Mouse (Mus musculus) cerebellum, postnatal 14 days (tissue): ENCODE results near the gene Ulk4.

Source experiments
- DNase-seq, 2 experiments: peaks; one replicate each; pipeline ENCODE4 v3.0.0; 2021; ENCODE audit warnings: mixed read lengths in 2 of 2

The Ulk4 gene

DNA sequence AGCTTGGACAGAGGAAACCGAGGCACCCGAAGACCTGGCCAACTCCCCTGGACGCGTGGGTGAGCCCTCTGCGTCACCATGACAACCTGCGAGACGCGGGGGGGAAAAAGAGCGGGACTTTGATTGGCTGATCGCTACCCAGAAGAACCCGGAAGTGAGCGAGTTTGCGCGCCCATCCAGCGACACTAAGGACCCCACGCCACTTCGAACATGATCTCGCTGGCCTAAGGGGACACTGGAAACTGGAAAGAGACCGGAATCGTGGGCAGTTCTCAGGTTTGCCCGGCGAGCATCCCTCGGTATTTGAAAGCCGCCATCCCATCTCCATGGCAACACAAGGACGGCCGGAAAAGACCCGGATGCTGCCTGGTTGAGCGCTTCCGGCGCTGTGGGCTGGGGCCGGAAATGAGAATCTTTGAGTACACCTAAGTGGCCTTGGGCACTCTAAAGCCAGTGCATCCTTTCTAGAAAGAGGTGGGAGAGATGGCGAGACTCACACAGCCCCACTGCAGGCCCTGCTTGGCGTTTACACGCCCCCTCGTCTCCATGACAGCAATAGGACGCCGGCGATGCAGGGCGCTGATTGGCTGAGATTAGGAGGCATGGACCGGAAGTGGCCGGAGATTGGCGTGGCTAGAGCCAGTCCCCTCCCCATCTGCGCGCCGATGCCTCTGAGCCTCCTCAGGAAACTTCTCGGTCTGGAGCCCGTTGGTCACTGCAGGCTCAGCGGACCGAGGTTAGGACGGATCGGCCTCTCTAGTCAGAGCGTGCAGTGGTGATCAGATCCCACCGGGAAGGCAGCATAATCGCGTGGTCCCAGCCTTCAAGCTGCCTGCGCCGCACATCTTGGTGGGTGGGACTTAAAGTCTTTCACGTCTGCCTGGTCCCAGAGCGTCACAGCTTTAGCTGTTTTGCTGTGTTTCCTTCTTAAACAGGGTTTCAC is at the start of gene Ulk4:
Ulk4 (minus strand) TSS at position 80 of the 943 bp plus-strand sequence.
- DNase-seq, result peak; percentile 93 to 94

DNA sequence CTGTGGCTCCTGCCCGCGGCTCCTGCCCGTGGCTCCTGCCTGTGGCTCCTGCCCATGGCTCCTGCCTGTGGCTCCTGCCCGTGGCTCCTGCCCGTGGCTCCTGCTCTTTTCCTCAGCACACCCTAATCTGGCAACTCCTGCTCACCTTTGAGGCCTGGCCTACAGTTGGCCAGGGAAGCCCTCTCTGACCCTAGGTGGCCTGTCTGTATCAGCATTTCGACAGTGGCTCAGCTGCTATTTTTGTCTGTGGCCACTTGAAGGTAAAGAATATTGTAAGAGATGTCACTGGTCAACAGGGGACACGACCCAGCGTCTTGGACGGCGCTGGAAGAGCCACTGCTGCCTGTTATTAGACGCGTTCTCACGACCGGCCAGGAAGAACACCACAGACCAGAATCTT is 45.0 kb upstream of the Ulk4 start:
- no peak for DNase-seq

DNA sequence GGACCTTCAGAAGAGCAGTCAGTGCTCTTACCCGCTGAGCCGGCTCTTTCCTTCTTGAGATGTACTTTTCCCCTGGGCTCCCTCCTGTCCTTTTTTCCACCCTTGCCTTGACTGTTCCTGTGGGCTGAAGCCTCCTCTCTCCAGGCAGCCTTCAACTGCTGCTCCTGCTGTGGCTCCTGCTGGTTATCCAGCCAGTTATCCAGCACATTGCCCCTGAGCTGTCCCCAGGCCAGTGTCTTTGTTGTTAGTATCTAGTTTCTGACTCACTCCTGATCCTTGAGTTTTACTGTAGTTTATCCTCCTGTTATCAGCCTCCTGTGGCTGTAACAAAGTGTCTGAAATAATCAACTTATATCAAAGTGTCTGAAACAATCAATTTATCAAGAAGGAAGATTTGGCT is 44.1 kb upstream of the Ulk4 start:
- no peak for DNase-seq

DNA sequence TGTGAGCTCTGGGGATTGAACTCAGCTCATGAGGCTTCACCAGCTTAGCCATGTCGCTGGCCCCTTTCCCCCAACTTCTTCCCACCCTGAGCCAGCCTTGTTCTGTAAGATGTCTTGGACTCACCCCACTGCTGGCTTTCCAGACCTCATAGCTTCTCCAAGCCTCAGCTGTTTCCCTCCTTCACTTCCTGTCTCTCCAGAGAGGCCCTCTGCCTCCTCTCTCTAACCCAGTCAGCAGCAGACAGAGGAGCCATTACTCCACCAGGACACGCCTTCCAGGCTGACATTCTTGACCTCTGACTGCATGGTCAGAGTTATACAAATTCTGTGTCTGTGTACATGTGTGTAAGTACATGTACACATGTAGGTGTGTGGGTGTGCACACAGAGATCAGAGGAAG is 43.4 kb upstream of the Ulk4 start:
- DNase-seq, result no peak

DNA sequence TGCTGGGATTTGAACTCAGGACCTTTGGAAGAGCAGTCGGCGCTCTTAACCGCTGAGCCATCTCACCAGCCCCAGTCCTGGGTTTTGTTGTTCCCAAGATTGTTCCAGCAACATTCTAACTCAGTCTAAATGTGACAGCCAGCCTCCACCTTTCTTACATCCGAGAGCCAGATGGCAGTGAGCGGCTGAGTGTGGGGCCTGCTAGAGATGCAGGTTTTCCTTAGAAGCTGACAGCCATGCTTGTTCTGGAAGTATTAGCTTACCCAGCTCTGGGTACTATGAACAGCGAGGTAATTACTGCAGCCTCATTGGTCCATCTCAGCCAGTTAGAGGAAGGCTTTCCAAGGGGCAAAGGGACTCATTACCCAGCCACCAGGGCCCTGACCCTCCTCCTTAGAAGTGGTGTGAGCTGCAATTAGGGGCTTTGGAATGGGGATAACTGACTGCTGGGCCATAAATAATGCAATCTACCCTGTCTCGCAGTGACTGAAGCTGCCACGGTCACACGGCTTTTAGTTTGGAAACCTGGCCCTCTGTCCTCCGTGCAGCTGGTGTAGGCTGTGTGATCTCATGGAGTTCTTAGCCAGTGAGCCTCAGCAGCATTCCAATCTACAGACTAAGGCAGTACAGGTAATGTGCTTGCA is 42.4 kb upstream of the Ulk4 start:
- DNase-seq, result no peak

DNA sequence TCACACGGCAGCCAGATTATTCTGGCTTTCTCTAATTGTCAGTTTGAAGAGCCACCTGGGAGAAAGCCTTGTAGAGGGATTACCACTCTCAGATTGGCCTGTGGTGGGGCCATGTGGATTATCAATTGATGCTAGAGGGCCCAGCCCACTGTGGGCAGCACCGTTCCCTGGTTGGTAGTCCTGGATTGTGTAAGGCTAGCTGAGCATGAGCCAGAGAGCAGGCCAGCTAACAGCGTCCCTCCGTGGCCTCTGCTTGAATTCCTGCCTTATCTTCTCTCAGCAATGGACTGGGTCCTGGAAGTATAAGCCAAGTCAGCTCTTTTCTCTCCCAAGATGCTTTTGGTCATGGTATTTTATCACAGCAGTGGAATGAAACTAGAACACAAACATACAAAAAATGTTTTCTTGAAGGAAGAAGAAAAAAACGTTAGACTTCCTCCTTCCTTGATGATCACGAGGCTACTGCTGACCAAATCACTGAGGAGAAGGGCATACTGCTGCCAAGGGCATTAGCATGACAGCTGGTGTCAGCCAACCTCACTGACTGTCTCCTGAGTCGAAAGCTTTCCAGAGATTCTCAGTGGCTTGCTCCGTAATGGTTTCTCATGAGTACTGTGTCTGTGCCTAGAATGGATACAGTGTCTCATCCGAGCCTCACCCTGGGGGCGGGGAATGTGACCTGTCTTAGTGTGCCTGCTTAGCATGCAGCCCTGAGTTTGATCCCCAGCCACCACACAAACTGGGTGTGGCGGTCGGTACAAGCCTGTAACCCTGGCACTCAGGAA is 39.8 kb upstream of the Ulk4 start:
- peak; percentile 70 to 71 for DNase-seq

DNA sequence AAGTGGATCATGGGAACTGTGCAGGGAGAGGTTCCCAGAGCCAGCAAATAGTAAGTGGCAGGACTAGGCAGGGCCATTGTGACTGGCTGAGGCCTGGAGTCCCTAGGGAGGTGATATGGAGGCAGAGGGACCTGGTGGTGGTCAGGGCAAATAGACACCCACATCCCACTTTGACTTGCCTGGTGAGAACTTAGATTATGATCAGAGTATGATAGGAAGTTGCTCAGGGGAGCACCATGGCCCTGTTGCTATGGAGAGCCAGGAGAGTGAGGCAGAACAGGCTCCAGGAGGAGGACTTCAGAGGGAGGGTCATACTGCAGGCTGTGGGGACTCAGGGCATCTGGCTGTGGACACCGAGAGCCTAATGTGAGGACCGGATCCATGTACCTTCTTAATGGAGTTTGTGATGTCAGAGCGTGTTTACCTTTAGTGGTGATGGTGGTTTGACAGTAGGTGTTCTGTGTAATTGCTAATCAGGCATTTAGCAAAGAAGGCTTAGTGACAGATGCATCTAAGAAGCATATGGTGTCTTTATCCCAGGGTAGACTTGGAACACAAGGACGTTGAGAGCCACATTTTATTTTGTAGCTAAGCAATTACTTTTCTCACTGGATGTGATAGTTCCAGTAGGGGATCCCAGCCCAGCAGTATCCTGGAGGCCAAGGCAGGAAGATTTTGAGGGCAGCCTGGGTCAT is 39.1 kb upstream of the Ulk4 start:
- no peak for DNase-seq

DNA sequence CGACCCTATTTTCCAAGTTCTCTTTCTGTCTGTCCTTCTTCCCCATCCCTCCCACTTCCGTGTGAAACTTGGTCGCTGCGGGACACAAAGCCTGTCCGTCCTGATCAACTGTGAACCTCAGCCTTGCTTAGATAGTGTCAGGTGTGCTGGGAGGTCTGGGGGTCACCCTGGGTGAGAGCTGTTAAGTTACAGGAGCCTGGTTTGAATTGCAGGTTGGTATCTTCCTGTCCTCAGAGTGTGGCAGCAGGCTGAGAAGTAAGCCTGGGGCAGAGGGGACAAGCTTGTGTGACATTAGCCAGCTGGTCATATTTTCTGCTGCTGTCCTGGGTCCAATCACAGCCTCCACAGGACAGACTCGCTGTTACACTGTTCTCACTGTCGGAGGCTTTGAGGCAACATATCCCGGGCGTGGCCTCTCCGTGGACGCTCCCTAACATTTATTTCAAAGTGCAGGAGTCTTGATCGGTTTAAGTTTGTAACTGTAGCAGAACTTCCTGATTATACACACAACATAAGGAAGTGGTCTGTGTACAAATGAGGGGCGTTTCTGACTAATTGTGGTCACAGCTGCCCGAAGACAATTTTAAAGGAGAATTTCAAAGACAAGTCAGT is 37.6 kb upstream of the Ulk4 start:
- peak; percentile 32 to 46 for DNase-seq

DNA sequence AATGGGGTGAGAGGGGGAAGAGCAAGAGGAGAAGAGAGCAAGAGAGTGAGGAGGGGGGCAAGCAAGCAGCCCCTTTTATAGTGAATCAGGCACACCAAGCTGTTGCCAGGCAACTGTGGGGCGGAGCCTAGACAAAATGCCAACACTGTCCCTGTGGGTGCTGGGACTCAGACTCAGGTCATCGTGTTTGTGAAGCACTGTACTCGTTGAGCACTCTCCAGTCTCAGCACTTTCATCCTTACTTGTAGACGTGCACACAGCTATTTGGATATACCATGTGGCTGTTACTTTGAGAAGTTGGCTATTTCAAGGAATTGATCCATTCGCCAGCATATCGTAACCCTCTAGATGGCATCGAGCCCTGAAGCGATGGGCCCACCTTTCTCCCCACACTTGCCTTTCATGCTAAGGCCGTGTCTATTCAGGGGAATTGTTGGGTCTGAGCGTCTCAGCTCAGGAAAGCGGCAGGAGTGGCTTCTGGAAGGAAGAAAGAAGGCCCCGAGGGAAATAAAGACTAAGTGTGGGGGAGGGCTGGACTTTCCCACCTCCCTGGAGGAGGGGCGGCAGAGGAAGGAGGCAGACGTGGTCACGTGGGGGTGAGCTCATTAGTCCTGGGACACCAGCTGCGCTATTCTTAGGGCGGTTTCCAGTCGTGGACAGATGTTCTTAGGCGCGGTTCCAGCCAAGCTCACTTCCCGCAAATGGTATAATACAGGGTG is 36.8 kb upstream of the Ulk4 start:
- peak; percentile 54 to 63 for DNase-seq

DNA sequence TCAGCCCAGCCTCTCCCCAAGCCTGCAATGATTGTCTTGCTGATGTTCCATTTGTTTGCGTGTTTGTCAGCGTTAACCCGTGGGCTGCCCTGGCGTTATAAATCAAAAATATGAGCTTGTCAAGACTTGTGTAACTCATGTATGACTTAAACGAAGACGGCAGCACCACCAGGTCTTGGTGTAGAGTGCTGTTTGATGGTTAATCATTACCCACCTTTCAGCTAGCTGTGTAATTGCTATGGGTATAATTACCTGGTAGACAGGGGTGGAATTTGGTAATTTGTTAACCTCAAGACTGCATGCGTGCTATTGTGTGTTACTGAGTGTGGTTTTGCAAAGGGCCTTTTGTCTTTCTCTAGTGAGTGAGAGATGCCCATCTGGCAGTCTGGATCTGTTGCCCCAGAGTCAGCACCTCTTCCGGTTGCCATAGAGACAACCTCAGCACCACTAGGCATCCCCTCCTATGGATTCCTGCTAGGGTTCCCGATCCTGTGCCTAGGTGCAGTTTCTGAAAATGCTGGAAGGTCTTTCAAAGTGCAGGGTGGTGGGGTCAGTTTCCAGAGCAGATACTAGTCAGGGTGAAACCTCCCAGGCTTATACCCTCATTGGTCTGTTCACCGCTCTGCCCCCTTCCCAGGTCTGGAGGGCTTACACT is 35.4 kb upstream of the Ulk4 start:
- no peak for DNase-seq

DNA sequence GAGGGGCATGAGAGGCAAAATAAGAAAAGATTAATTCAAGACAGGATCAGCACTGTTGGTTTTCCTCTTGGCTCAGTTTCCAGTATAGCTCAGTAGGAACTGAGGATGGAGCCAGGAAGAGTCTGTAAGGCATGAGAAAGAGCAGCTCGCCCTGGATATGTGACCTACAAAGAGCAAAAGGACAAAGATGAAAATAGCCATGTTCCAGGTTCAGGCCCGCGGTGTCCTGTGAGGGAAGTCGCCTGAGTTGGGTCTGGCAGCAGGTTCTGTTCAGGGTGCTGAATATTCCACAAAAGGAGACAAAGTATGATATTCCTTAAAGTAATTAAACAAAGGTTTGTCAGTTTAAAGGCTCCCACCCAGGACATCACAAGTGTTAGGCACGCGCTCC is 34.8 kb upstream of the Ulk4 start:
- peak in 1 of 2 experiments; percentile 58 for DNase-seq

DNA sequence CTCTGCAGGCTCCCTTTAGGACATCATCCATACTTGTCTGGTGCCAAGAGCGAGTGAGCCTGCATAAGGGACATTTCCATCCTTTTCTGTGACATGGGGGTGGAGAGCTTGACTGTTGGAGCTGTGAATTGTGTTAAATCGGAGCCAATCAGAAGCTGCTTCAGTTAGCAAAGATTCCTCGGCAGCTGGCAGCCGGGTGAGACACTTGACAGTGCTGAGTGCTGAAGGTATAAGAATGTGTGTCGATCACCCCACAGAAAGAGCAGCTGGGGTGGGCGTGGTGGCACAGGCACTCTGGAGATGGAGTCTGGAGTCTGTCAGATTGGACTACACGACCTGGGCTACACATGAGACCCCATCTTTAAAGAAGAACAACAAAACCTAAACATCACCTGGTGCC is 33.5 kb upstream of the Ulk4 start:
- no peak for DNase-seq

DNA sequence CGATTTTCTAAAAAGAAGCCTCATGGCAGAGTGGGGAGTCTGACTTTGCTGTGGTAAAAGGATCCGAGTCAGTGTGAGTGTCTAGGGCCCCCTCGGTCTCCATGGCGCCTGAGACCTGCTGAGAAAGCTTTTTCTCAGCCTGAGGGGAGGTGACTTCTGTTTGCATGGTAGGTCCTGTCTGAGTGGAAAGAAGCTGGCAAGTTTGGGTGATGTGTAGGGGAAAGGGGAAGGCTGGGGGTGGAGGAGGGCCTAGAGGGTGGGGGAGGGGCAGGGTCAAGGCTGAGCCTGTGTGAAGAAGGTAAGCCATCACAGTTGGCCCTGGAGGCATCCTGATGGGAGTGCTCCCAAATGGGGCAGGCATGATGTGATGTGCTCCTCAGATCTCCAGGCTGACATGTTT is 32.3 kb upstream of the Ulk4 start:
- DNase-seq, result peak in 1 of 2 experiments; percentile 5

DNA sequence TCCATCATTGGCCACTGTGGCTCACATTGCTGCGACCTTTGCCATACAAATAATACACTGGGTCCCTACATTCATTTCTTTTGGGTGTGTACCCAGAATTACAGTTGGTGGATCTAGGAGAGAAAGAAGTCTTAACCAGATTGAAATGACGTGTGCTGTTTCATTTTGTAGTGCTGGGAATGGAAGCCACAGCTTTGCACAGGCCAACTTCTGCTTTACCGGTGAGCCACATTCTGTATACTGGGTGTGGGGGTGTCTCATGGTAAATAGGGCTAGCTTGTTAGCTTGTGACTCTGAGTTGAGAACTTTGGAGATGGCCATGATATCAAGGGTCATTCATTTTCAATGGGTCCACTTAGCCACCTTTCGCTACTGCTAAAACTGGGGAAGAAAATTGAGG is 28.5 kb upstream of the Ulk4 start:
- DNase-seq, result no peak

DNA sequence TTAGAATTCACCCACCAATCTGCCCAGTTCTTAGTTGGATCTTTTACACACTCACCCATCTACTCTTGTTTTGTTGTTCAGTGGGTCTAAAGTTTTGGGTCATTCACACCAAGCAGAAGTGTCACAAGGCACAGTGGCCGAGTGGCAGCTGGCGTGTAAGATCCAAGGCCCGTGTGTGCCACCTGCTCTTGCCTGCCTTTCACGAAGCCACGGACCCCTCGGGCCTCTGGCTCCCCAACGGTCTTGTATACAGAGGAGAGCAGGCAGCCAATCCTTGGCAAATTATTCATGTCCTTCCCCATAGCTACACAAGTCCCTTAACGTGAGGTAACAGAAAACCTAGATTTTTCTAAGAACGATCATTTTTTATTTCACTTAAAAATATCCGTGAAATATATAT is 27.5 kb upstream of the Ulk4 start:
- DNase-seq, result no peak

DNA sequence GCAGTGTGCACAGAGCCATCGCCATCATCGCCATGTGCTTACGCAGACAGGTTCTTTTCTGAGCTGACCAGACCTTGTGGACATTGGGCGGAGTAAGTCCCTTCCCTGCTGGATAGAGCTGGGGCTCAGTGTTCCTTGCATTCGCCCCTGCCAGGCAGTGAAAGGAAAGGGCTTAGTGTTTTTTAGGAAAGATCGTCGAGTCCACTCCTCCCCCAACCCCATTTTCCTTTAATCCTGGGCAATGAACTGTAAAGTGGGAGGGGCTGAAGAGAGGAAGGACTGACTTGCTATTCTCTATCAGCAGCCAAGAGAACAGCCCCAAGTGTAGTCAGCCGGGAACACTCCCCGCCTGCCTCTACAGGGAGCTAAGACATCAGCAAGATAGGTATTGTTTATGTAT is 26.8 kb upstream of the Ulk4 start:
- DNase-seq, result no peak

DNA sequence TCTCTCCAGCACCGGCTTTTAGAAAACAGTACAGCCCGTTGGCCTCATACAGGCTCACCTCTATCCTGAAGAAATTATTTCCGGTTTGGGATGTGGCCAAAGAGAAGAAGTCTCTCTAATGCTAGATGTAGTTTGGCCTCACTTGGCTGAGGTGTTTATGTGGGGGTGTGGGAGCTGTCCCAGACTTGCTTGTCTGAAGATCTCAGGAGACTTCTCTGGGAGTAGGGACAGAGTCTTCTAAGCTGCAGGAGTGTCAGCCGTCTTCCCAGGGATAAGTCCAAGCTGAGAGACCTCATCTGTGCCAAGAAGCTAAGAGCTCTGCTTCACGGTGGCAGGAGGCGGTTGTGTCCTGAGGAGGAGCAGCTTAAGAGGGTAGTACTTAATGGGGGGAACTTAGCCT is 26.1 kb upstream of the Ulk4 start:
- DNase-seq, result peak in 1 of 2 experiments; percentile 9

DNA sequence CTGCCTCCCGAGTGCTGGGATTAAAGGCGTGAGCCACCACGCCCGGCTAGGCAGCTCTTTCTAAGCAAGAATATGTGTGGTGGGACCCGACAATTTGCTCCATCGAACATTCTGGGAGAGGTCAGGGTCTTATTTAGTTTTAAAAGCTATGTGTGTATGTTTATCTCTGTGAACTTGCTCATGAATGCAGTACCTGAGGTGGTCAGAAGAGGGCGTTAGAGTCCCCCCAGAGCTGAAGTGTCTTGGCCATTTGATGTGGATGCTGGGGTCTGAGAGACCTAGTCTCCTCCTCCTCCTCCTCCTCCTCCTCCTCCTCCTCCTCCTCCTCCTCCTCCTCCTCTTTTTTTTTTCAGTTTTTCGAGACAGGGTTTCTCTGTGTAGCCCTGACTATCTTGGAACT is 25.5 kb upstream of the Ulk4 start:
- DNase-seq, result peak in 1 of 2 experiments; percentile 57

DNA sequence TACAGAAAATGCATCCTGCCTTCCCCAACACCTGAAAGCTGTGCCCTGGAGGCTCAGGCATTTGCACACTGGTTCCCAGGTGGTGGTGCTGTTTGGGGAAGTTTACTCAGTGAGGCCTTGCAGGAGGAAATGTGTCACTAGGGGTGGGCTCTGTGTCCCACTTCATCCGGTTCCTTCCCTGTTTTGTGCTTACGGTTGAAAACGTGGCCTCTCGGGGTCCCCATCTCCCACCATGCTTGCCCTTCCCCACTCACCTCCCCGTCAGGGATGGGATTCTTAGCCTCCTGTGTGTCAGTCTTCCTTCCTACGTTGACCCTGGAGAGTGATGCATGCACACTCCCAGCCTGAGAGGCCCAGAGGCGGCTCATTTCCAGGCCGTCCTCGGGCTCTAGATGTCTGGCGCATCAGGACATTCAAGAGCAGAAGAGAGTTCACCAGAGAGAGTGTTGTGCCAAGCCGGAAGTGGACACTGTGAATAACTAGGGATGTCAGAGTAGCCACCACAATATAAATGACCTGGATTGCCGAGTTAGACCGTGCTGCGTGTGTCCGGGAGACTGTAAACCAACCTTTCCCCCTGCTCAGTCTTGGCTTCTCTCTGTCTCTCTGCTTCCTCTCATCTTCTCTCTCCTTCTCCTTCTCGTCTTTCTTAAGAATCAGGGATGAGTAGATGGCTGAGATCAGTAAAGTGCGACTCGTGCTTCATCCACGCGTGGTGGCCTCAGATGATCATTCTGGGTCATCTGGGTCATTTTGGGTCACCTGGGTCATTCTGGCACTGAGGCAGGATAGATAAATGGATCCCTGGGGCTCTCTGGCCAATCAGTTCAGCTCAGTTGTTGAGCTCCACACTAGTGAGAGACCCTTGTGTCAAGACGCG is 24.3 kb upstream of the Ulk4 start:
- peak in 1 of 2 experiments; percentile 3 for DNase-seq

DNA sequence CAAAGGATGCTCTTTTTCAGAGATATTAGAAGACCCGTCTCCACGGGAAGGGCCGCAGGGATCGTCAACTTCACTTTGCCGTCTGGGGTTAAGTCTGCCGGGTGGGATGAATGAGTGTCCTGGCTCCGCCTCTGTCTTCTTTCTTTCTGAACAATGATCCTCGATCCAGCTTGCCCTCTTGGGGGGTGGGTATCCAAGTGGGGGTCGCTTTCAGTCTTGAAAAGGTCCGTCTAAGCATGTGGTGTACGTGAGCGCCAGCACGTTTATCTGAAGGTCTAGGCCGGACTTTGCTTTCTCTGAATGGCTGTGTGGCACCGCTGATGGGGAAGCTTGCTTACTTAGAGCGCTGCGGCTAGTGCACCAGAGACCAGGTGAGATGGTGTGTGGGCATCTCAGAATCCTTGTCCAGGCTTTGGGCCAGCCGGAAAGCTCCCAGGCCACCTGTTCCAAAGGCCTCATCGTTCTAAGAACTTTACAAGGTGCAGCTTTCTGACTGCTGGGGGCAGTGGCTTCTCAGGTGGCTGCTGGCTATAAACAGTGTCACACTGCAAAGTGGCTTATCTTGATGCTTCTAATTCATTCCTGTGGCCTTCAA is 23.1 kb upstream of the Ulk4 start:
- peak in 1 of 2 experiments; percentile 48 for DNase-seq
